Mouse (Mus musculus): ENCODE data around the gene Teddm1b. TPM values are rescaled to one million over a fixed set of nuclear protein-coding genes. Genes with fewer than 3 reads are reported as not detected.

Teddm1b gene
- polyA plus RNA-seq, 1 experiment from 2014 or later = 0.31 TPM

DNA sequence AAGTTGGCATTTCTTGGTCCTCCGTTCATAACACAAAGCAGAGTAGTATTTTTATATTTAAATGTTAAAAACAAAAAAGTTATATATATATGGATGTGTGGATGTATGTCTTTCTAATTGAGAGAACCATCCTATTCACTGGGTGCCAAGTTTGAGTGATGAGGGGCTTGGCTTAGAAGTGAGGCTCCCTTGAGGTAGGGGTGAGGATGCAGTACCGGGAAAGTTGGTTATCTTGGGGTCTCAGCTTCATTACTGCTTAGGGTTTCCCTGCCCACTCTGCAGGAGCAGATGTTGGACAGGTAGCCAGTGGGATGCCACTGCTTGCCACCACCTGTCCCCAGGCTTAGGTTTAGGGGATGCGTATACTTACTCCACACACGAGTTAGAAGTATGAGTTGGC, 34.6 kb downstream of the Teddm1b start:
- no peaks in the 10 kb centered on the region for H3K4me1 ChIP-seq (replicated peaks; ENCODE audit: control insufficient read depth, insufficient read depth, low read length)
- H3K9ac ChIP-seq (ENCODE audit: low read depth, low read length) = no peak overlapping the region
- DNase-seq (ENCODE audit: low spot score) (no peak), ATAC-seq (ENCODE audit: low FRiP score) (no peak)
- H3K9me3 ChIP-seq (ENCODE audit: control insufficient read depth, low read length) = no peaks in the 10 kb centered on the region
- 90% methylated on average over 4 of the region's 4 CpGs for WGBS
- H3K4me2 ChIP-seq (replicated peaks; ENCODE audit: low read depth, low read length) = no peak overlapping the region
- no peak overlapping the region for H3K4me3 ChIP-seq (ENCODE audit: low read depth, low read length)
- H3K27ac ChIP-seq (ENCODE audit: low read depth, low read length) = no peak overlapping the region
- no peaks in the 10 kb centered on the region for H3K27me3 ChIP-seq (ENCODE audit: control insufficient read depth, insufficient read depth, low read length)
- peaks cover 24% of the 10 kb centered on the region; the same call in 1 of the 2 replicates for H3K36me3 ChIP-seq (ENCODE audit: control insufficient read depth, insufficient read depth, low read length)

DNA sequence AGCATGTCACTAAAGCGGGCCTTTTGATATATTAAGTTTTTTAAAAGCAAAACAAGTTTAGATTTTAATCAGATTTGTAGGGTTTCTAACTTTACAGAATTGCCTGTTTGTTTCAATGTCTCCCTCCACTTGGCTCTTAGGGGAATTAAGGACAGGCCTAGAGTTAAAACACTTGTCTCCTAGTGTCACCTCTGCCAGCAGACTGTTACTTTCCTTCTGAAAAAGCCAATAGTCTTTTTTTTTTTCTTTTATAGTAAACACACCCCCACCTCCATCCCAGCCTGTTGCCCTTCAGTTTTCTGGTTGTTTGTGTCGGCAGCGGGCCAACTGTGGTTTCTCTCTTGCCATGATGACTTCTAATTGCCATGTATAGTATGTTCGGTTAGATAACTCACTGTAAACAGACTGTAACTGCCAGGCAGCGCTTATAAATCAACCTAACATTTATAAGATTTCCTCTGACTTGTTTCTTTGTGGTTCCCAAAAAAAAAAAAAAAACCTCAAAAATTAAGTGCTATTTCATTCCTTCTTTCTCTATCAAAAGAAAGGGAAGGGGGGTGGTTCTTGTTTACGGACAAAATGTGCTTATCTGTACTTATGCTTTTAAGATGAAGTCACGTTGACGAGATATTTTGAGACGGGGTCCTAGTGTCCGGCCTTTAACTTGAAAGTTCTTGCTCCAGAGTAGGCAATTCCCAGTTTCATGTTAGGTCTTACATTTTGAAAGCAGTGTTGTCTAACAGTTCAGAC, 35.2 kb downstream of the Teddm1b start:
- Histone ChIP-seq H3K9ac (ENCODE audit: low read depth, low read length) (no peak overlapping the region), H3K4me3 (ENCODE audit: low read depth, low read length) (no peak overlapping the region), H3K9me3 (ENCODE audit: control insufficient read depth, low read length) (no peaks in the 10 kb centered on the region), H3K4me1 (replicated peaks; ENCODE audit: control insufficient read depth, insufficient read depth, low read length) (no peaks in the 10 kb centered on the region), H3K27me3 (ENCODE audit: control insufficient read depth, insufficient read depth, low read length) (no peaks in the 10 kb centered on the region), H3K27ac (ENCODE audit: low read depth, low read length) (no peak overlapping the region), H3K36me3 (ENCODE audit: control insufficient read depth, insufficient read depth, low read length) (peaks cover 20% of the 10 kb centered on the region; the same call in 1 of the 2 replicates), H3K4me2 (replicated peaks; ENCODE audit: low read depth, low read length) (no peak overlapping the region)
- 95% methylated on average over 10 of the region's 10 CpGs for WGBS
- ATAC-seq (ENCODE audit: low FRiP score) (no peak), DNase-seq (ENCODE audit: low spot score) (no peak)

DNA sequence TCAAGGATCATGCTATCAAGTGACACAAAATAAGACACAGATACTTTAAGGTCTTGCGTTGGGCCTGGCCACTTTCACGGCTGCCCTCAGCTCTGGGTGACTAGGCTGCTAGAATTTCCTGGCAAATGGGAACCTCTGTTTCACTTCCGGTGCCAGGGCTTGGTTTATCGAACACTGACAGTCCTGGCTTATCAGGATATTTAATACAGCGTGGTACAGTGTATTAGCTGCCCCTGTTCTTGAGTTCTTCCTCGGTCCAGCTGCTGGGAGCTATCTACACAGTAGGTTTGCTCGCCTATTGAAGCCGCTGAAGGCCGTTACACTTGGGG, 35.8 kb downstream of the Teddm1b start:
- Histone ChIP-seq H3K36me3 (ENCODE audit: control insufficient read depth, insufficient read depth, low read length) (peaks cover 15% of the 10 kb centered on the region; the same call in 1 of the 2 replicates), H3K9me3 (ENCODE audit: control insufficient read depth, low read length) (no peaks in the 10 kb centered on the region), H3K27ac (ENCODE audit: low read depth, low read length) (no peak overlapping the region), H3K4me1 (replicated peaks; ENCODE audit: control insufficient read depth, insufficient read depth, low read length) (no peaks in the 10 kb centered on the region), H3K4me2 (replicated peaks; ENCODE audit: low read depth, low read length) (no peak overlapping the region), H3K9ac (ENCODE audit: low read depth, low read length) (no peak overlapping the region), H3K4me3 (ENCODE audit: low read depth, low read length) (no peak overlapping the region), H3K27me3 (ENCODE audit: control insufficient read depth, insufficient read depth, low read length) (no peaks in the 10 kb centered on the region)
- ATAC-seq (ENCODE audit: low FRiP score) = no peak
- 96% methylated on average over 9 of the region's 9 CpGs for WGBS
- no peak for DNase-seq (ENCODE audit: low spot score)

DNA sequence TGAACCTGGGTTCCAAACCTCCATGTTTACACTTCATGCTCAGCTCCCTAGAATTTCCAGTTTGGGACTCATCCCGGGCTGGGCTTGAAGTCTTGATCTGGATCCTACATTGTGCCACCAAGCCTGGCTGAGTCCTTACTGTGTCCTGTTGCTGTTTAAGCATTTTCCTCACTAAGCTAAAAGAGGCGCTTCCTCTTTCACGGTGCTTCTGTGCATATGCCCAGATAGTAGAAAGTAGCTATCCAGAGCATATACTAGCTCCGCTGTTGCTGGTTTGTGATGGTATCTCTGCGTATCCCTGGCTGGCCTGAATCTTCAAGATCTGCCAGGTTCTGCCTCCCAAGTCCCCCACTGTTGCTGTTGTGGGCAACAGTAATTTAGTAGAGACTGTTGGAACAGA, 36.3 kb downstream of the Teddm1b start:
- no peak for DNase-seq (ENCODE audit: low spot score)
- no peaks in the 10 kb centered on the region for H3K27me3 ChIP-seq (ENCODE audit: control insufficient read depth, insufficient read depth, low read length)
- WGBS = 94% methylated on average over 5 of the region's 5 CpGs
- ATAC-seq (ENCODE audit: low FRiP score) = no peak
- no peaks in the 10 kb centered on the region for H3K9me3 ChIP-seq (ENCODE audit: control insufficient read depth, low read length)
- H3K9ac ChIP-seq (ENCODE audit: low read depth, low read length) = no peak overlapping the region
- H3K4me1 ChIP-seq (replicated peaks; ENCODE audit: control insufficient read depth, insufficient read depth, low read length) = no peaks in the 10 kb centered on the region
- no peak overlapping the region for H3K27ac ChIP-seq (ENCODE audit: low read depth, low read length)
- no peak overlapping the region for H3K4me2 ChIP-seq (replicated peaks; ENCODE audit: low read depth, low read length)
- H3K36me3 ChIP-seq (ENCODE audit: control insufficient read depth, insufficient read depth, low read length) = peaks cover 13% of the 10 kb centered on the region; the same call in 1 of the 2 replicates
- H3K4me3 ChIP-seq (ENCODE audit: low read depth, low read length) = no peak overlapping the region

DNA sequence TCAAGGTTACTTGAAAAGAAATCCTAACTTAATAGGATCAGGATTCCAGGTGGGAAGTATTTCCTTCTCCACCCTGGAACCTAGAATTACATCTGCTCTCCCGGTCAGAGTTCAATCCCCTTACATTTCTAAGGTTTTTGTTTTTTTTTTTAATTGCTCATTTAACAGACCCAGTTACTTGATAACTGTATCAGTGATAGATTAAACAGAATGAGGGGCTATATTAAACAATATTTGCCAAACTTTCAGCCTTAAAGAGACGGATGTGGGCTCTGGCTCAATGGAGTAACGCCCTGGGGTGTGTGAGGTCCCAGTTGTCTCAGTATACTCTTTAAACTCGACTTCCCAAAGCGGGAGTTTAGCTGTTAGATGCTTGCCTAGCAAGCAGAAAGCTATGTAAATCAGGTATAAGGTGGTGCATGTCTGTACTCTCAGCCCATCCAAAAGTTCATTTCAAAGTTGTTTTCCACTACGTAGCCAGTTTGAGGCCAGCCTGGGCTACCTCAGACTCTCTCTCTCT, 37.2 kb downstream of the Teddm1b start:
- DNase-seq (ENCODE audit: low spot score) (no peak), ATAC-seq (ENCODE audit: low FRiP score) (no peak)
- H3K27me3 ChIP-seq (ENCODE audit: control insufficient read depth, insufficient read depth, low read length) = no peaks in the 10 kb centered on the region
- no peaks in the 10 kb centered on the region for H3K4me1 ChIP-seq (replicated peaks; ENCODE audit: control insufficient read depth, insufficient read depth, low read length)
- no peak overlapping the region for H3K9ac ChIP-seq (ENCODE audit: low read depth, low read length)
- H3K27ac ChIP-seq (ENCODE audit: low read depth, low read length) = no peak overlapping the region
- H3K36me3 ChIP-seq (ENCODE audit: control insufficient read depth, insufficient read depth, low read length) = peaks cover 9% of the 10 kb centered on the region; the same call in 1 of the 2 replicates
- H3K9me3 ChIP-seq (ENCODE audit: control insufficient read depth, low read length) = no peaks in the 10 kb centered on the region
- no peak overlapping the region for H3K4me3 ChIP-seq (ENCODE audit: low read depth, low read length)
- 91% methylated on average over 6 of the region's 6 CpGs for WGBS
- H3K4me2 ChIP-seq (replicated peaks; ENCODE audit: low read depth, low read length) = no peak overlapping the region

DNA sequence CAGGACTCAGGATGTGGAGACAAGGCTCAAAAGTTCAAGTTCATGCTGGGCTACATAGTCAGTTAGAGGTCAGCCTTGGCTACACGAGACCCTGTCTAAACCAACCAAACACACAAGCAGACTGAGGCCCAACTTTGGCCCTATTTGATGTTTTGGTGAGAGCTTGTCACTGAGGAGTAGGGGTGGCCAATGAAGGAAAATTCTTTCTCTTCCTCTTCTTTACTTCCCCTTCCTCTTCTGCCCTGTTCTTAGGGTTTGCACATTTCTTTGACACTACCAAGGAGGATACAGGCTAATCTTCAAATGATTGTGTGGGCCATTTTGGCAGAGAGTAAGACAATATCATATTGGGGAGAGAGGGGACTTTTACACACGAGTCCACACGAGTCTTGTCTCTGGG, 39.7 kb downstream of the Teddm1b start:
- H3K27me3 ChIP-seq (ENCODE audit: control insufficient read depth, insufficient read depth, low read length) = no peaks in the 10 kb centered on the region
- WGBS = 89% methylated on average over 3 of the region's 3 CpGs
- H3K36me3 ChIP-seq (ENCODE audit: control insufficient read depth, insufficient read depth, low read length) = 0 out of 2 replicates have a peak, but pooled peaks cover 1% of the 10 kb centered on the region
- H3K4me2 ChIP-seq (replicated peaks; ENCODE audit: low read depth, low read length) = no peak overlapping the region
- H3K4me3 ChIP-seq (ENCODE audit: low read depth, low read length) = no peak overlapping the region
- no peaks in the 10 kb centered on the region for H3K9me3 ChIP-seq (ENCODE audit: control insufficient read depth, low read length)
- no peak overlapping the region for H3K27ac ChIP-seq (ENCODE audit: low read depth, low read length)
- no peak for DNase-seq (ENCODE audit: low spot score)
- no peak for ATAC-seq (ENCODE audit: low FRiP score)
- H3K4me1 ChIP-seq (replicated peaks; ENCODE audit: control insufficient read depth, insufficient read depth, low read length) = no peaks in the 10 kb centered on the region
- H3K9ac ChIP-seq (ENCODE audit: low read depth, low read length) = no peak overlapping the region

DNA sequence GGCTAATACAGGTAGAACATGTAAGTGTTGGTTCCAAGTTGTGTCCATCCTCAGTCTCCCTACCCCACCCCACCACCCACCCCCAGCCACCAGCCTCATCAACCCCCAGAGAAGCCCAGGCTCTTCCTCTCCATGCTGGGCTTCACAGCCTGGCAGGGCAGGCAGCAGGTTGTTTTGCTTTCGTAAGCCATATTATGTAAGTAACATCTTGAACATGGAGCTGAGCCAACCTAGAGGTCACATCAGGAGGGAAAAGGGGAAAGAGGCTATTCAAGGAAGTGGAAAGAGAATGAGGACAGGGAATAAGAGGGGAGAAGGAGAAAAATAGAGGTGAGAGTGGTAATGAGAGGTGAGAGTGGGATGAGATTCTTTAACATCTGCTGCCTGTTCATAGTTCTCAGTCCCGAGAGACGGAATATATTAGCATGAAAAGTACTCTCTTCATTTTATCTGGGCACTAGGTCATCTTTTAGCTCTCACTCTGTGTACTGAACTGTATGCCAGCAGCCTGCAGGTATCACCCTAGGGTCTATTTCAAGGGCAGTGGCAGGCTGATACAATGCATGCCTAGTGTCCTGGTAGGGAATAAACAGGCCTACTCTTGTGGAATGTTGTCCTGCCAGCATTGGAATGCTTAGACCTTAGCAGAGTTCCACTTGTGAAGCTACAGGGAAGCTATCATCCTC, 44.5 kb downstream of the Teddm1b start:
- WGBS = 94% methylated on average over 3 of the region's 3 CpGs
- no peaks in the 10 kb centered on the region for H3K4me1 ChIP-seq (replicated peaks; ENCODE audit: control insufficient read depth, insufficient read depth, low read length)
- DNase-seq (ENCODE audit: low spot score) = no peak
- H3K27me3 ChIP-seq (ENCODE audit: control insufficient read depth, insufficient read depth, low read length) = no peaks in the 10 kb centered on the region
- H3K36me3 ChIP-seq (ENCODE audit: control insufficient read depth, insufficient read depth, low read length) = no peaks in the 10 kb centered on the region
- H3K9ac ChIP-seq (ENCODE audit: low read depth, low read length) = no peak overlapping the region
- H3K9me3 ChIP-seq (ENCODE audit: control insufficient read depth, low read length) = no peaks in the 10 kb centered on the region
- ATAC-seq (ENCODE audit: low FRiP score) = no peak
- no peak overlapping the region for H3K4me3 ChIP-seq (ENCODE audit: low read depth, low read length)
- H3K4me2 ChIP-seq (replicated peaks; ENCODE audit: low read depth, low read length) = no peak overlapping the region
- no peak overlapping the region for H3K27ac ChIP-seq (ENCODE audit: low read depth, low read length)

DNA sequence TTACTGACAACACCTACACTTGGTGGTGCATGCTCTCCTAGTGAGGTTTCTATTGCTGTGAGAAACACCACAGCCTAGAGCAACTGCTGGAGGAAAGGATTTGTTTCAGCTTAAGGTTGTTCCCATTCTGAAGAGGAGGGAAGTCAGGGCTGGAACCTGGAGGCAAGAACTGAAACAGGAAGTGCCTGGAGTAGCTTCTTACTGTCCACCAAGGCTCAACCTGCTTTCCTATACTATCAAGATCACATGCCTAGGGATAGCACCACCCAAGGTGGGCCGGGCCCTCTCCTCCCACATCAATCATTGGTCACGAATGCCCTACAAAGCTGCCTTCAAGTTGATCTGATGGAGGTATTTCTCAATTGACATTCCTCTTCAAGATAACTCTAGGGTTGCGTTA, 47.5 kb downstream of the Teddm1b start:
- H3K4me2 ChIP-seq (replicated peaks; ENCODE audit: low read depth, low read length) = no peak overlapping the region
- no peaks in the 10 kb centered on the region for H3K9me3 ChIP-seq (ENCODE audit: control insufficient read depth, low read length)
- no peaks in the 10 kb centered on the region for H3K27me3 ChIP-seq (ENCODE audit: control insufficient read depth, insufficient read depth, low read length)
- 88% methylated on average over 3 of the region's 3 CpGs for WGBS
- no peak for DNase-seq (ENCODE audit: low spot score)
- ATAC-seq (ENCODE audit: low FRiP score) = no peak
- H3K4me3 ChIP-seq (ENCODE audit: low read depth, low read length) = no peak overlapping the region
- no peaks in the 10 kb centered on the region for H3K36me3 ChIP-seq (ENCODE audit: control insufficient read depth, insufficient read depth, low read length)
- no peaks in the 10 kb centered on the region for H3K4me1 ChIP-seq (replicated peaks; ENCODE audit: control insufficient read depth, insufficient read depth, low read length)
- no peak overlapping the region for H3K27ac ChIP-seq (ENCODE audit: low read depth, low read length)
- no peak overlapping the region for H3K9ac ChIP-seq (ENCODE audit: low read depth, low read length)

DNA sequence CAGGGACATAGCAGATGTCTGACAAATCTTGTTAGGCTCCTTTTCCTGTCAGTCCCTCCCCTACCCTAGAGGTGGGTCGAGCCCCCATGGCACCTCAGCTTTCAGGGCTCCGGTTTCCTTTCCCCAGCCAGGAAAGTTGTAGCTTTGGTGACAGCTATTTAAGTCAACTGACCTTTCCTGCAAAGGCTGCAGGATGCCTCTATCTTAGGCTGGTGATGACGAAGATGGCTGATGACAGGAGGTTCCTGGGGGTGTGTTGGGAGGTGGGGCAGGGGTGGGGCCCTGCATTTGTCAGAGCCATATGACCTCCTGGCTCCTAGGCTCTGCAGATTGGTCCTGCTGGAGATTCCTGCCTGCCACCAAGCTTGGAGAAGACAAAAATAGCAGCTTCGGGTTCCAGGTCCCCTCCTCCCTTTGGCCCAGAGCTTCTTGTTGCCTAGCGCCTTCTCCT, 48.5 kb downstream of the Teddm1b start:
- WGBS = 39% methylated on average over 4 of the region's 5 CpGs
- H3K4me2 ChIP-seq (replicated peaks; ENCODE audit: low read depth, low read length) = no peak overlapping the region
- no peaks in the 10 kb centered on the region for H3K4me1 ChIP-seq (replicated peaks; ENCODE audit: control insufficient read depth, insufficient read depth, low read length)
- H3K36me3 ChIP-seq (ENCODE audit: control insufficient read depth, insufficient read depth, low read length) = no peaks in the 10 kb centered on the region
- ATAC-seq (ENCODE audit: low FRiP score) (no peak), DNase-seq (ENCODE audit: low spot score) (no peak)
- no peak overlapping the region for H3K27ac ChIP-seq (ENCODE audit: low read depth, low read length)
- H3K9ac ChIP-seq (ENCODE audit: low read depth, low read length) = no peak overlapping the region
- no peaks in the 10 kb centered on the region for H3K9me3 ChIP-seq (ENCODE audit: control insufficient read depth, low read length)
- H3K4me3 ChIP-seq (ENCODE audit: low read depth, low read length) = no peak overlapping the region
- H3K27me3 ChIP-seq (ENCODE audit: control insufficient read depth, insufficient read depth, low read length) = no peaks in the 10 kb centered on the region
